Mouse (Mus musculus): Measurements from ENCODE around the gene Ccdc181. TPM values are rescaled to one million over a fixed set of nuclear protein-coding genes. Genes with fewer than 3 reads are reported as not detected.
A peak's percentile ranks its signal among the peaks of the same experiment; 100 is the strongest.

The Ccdc181 gene
- polyA plus RNA-seq, 1 experiment from 2014 or later, result 11.3 TPM

GRCm38 (mm10) chr1:164301949-164302348, 26.6 kb downstream of the Ccdc181 start:
- Histone ChIP-seq H3K4me3 (ENCODE audit: low read length) (no peak overlapping the region), H3K27ac (ENCODE audit: low read depth, low read length) (no peak overlapping the region), H3K36me3 (ENCODE audit: control insufficient read depth, insufficient read depth, low read length) (peaks cover 44% of the 10 kb centered on the region), H3K27me3 (ENCODE audit: control insufficient read depth, insufficient read depth, low read length) (no peaks in the 10 kb centered on the region), H3K9ac (ENCODE audit: low read depth, low read length) (no peak overlapping the region), H3K9me3 (ENCODE audit: control insufficient read depth, low read length) (no peaks in the 10 kb centered on the region), H3K4me1 (ENCODE audit: control insufficient read depth, insufficient read depth, low read length) (peaks cover 5% of the 10 kb centered on the region; the same call in 1 of the 2 replicates), H3K4me2 (replicated peaks; ENCODE audit: low read depth, low read length) (no peak overlapping the region)
- WGBS, result 88% methylated on average over 4 of the region's 4 CpGs
- ATAC-seq (ENCODE audit: low FRiP score, low TSS enrichment), result no peak

DNA sequence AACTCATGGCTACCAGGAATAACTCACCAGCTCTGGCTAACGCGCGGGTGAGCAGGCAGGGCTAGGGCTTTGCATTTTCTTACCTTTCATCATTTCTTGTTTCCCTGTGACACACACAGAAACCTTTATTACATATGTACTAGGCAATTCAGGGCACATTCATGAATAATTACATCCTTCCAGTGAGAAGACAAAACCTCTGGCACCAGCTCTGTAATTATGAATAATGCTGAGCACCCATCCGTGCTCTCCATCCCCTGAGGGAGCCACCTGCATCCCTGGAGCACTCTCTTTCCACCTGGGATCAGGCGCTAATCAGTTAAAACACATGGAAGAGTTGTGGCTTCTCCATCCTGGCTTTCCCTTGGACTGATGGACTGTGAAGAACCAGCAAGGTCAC, 28.4 kb downstream of the Ccdc181 start, which contains the start of gene Nme7:
TSS of gene Nme7 (plus strand) at position 301 of the 400 bp plus-strand sequence.
- no peaks in the 10 kb centered on the region for H3K27me3 ChIP-seq (ENCODE audit: control insufficient read depth, insufficient read depth, low read length)
- ATAC-seq (ENCODE audit: low FRiP score, low TSS enrichment), result no peak
- peaks cover 32% of the 10 kb centered on the region for H3K36me3 ChIP-seq (ENCODE audit: control insufficient read depth, insufficient read depth, low read length)
- H3K4me1 ChIP-seq (ENCODE audit: control insufficient read depth, insufficient read depth, low read length), result peaks cover 5% of the 10 kb centered on the region; the same call in 1 of the 2 replicates
- H3K9ac ChIP-seq (ENCODE audit: low read depth, low read length), result 0 out of 2 replicates have a peak within 1 kb of the TSS, but pooled peaks have one; percentile 7
- no peaks in the 10 kb centered on the region for H3K9me3 ChIP-seq (ENCODE audit: control insufficient read depth, low read length)
- H3K27ac ChIP-seq (ENCODE audit: low read depth, low read length), result no peak within 1 kb of the TSS
- 88% methylated on average over 5 of the region's 5 CpGs for WGBS
- H3K4me3 ChIP-seq (ENCODE audit: low read length), result no peak within 1 kb of the TSS
- H3K4me2 ChIP-seq (replicated peaks; ENCODE audit: low read depth, low read length), result no peak within 1 kb of the TSS

DNA sequence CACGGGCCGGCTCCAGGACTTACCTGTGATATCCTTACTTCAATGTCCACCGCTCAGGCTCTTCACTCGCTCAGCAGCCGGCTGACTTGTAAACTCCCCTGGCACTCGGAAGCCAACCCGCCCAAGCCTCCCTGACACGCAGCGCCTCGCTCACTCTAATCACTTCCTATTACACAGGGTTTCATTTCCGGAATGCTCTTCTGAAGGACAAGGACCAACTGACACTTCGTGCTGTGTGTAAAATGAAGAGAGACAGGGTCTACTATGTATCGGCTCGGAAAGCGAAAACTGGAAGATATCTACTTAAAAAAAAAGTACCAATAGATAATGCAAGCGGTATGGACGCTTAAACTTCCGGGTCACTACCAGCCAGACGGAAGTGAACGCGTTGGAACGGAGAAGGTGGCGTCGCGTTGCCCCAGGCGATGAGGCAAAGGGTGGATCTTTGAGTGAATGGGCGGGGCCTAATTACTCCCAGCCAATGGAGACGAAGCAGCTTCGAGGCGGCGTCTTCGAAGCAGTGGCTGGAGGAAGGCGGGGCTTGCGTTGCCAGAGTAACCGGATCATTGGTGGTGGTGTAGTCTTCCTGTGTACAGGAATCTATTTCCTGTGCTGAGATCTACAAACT, 31.9 kb downstream of the Ccdc181 start, which contains the start of gene Blzf1:
TSS of gene Blzf1 (minus strand) at position 366 of the 628 bp plus-strand sequence.
- no peaks in the 10 kb centered on the region for H3K27me3 ChIP-seq (ENCODE audit: control insufficient read depth, insufficient read depth, low read length)
- H3K4me3 ChIP-seq (ENCODE audit: low read length), result peak within 1 kb of the TSS; percentile 77
- 0% methylated on average over 35 of the region's 35 CpGs for WGBS
- peak within 1 kb of the TSS; percentile 77 for H3K4me2 ChIP-seq (replicated peaks; ENCODE audit: low read depth, low read length)
- H3K4me1 ChIP-seq (ENCODE audit: control insufficient read depth, insufficient read depth, low read length), result peaks cover 5% of the 10 kb centered on the region; the same call in 1 of the 2 replicates
- peak; percentile 99 for ATAC-seq (ENCODE audit: low FRiP score, low TSS enrichment)
- H3K36me3 ChIP-seq (ENCODE audit: control insufficient read depth, insufficient read depth, low read length), result peaks cover 2% of the 10 kb centered on the region
- no peaks in the 10 kb centered on the region for H3K9me3 ChIP-seq (ENCODE audit: control insufficient read depth, low read length)
- peak within 1 kb of the TSS; percentile 76 for H3K9ac ChIP-seq (ENCODE audit: low read depth, low read length)
- H3K27ac ChIP-seq (ENCODE audit: low read depth, low read length), result peak within 1 kb of the TSS; percentile 44; the same call in 1 of the 2 replicates

- no peak for ATAC-seq (ENCODE audit: low FRiP score, low TSS enrichment)
- H3K27ac ChIP-seq (ENCODE audit: low read depth, low read length), result no peak overlapping the region
- no peaks in the 10 kb centered on the region for H3K27me3 ChIP-seq (ENCODE audit: control insufficient read depth, insufficient read depth, low read length)
Measured at GRCm38 (mm10) chr1:164307922-164308321, 32.5 kb downstream of the Ccdc181 start.

GRCm38 (mm10) chr1:164314085-164314484, 38.7 kb downstream of the Ccdc181 start:
- no peaks in the 10 kb centered on the region for H3K27me3 ChIP-seq (ENCODE audit: control insufficient read depth, insufficient read depth, low read length)
- no peak overlapping the region for H3K27ac ChIP-seq (ENCODE audit: low read depth, low read length)
- H3K4me1 ChIP-seq (ENCODE audit: control insufficient read depth, insufficient read depth, low read length), result no peaks in the 10 kb centered on the region
- no peaks in the 10 kb centered on the region for H3K9me3 ChIP-seq (ENCODE audit: control insufficient read depth, low read length)
- H3K36me3 ChIP-seq (ENCODE audit: control insufficient read depth, insufficient read depth, low read length), result peaks cover 14% of the 10 kb centered on the region; the same call in 1 of the 2 replicates
- H3K4me2 ChIP-seq (replicated peaks; ENCODE audit: low read depth, low read length), result no peak overlapping the region
- H3K9ac ChIP-seq (ENCODE audit: low read depth, low read length), result no peak overlapping the region
- 92% methylated on average over 5 of the region's 5 CpGs for WGBS
- H3K4me3 ChIP-seq (ENCODE audit: low read length), result no peak overlapping the region
- ATAC-seq (ENCODE audit: low FRiP score, low TSS enrichment), result no peak

More at GRCm38 (mm10) chr1:164307922-164308321, 32.5 kb downstream of the Ccdc181 start:
- Histone ChIP-seq H3K9ac (ENCODE audit: low read depth, low read length) (peak overlapping the region; percentile 62), H3K36me3 (ENCODE audit: control insufficient read depth, insufficient read depth, low read length) (peaks cover 6% of the 10 kb centered on the region; the same call in 1 of the 2 replicates), H3K9me3 (ENCODE audit: control insufficient read depth, low read length) (no peaks in the 10 kb centered on the region), H3K4me3 (ENCODE audit: low read length) (peak overlapping the region; percentile 77), H3K4me2 (replicated peaks; ENCODE audit: low read depth, low read length) (peak overlapping the region; percentile 74), H3K4me1 (ENCODE audit: control insufficient read depth, insufficient read depth, low read length) (peaks cover 5% of the 10 kb centered on the region; the same call in 1 of the 2 replicates)
- WGBS, result 11% methylated on average over 10 of the region's 10 CpGs

DNA sequence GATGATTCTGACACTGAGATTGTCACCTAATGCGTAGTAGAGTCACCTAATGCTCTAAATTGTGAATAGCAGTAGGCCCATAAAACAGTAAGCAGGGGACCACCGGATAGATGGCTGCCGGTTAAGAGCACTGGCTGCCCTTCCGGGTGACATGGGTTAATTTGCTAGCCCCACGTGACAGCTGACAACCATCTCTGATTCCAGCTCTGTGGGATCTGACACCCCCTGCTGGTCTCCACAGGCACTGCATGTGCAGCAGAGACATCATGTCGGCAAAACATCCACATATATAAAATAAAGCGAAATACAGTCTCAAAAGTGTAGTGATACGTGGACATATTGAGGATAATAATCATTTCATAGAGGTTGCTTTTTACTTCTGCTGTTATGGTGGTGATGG, 39.9 kb downstream of the Ccdc181 start:
- no peak for ATAC-seq (ENCODE audit: low FRiP score, low TSS enrichment)
- Histone ChIP-seq H3K4me1 (ENCODE audit: control insufficient read depth, insufficient read depth, low read length) (no peaks in the 10 kb centered on the region), H3K27ac (ENCODE audit: low read depth, low read length) (no peak overlapping the region), H3K4me3 (ENCODE audit: low read length) (no peak overlapping the region), H3K4me2 (replicated peaks; ENCODE audit: low read depth, low read length) (no peak overlapping the region), H3K9ac (ENCODE audit: low read depth, low read length) (no peak overlapping the region), H3K9me3 (ENCODE audit: control insufficient read depth, low read length) (no peaks in the 10 kb centered on the region), H3K27me3 (ENCODE audit: control insufficient read depth, insufficient read depth, low read length) (no peaks in the 10 kb centered on the region), H3K36me3 (ENCODE audit: control insufficient read depth, insufficient read depth, low read length) (peaks cover 14% of the 10 kb centered on the region; the same call in 1 of the 2 replicates)
- WGBS, result 80% methylated on average over 8 of the region's 8 CpGs

GRCm38 (mm10) chr1:164316697-164317096, 41.3 kb downstream of the Ccdc181 start:
- Histone ChIP-seq H3K27ac (ENCODE audit: low read depth, low read length) (no peak overlapping the region), H3K9me3 (ENCODE audit: control insufficient read depth, low read length) (no peaks in the 10 kb centered on the region), H3K9ac (ENCODE audit: low read depth, low read length) (no peak overlapping the region), H3K4me3 (ENCODE audit: low read length) (no peak overlapping the region), H3K36me3 (ENCODE audit: control insufficient read depth, insufficient read depth, low read length) (peaks cover 14% of the 10 kb centered on the region; the same call in 1 of the 2 replicates), H3K4me1 (ENCODE audit: control insufficient read depth, insufficient read depth, low read length) (no peaks in the 10 kb centered on the region), H3K4me2 (replicated peaks; ENCODE audit: low read depth, low read length) (no peak overlapping the region), H3K27me3 (ENCODE audit: control insufficient read depth, insufficient read depth, low read length) (no peaks in the 10 kb centered on the region)
- ATAC-seq (ENCODE audit: low FRiP score, low TSS enrichment), result no peak
- 36% methylated on average over 3 of the region's 3 CpGs for WGBS

DNA sequence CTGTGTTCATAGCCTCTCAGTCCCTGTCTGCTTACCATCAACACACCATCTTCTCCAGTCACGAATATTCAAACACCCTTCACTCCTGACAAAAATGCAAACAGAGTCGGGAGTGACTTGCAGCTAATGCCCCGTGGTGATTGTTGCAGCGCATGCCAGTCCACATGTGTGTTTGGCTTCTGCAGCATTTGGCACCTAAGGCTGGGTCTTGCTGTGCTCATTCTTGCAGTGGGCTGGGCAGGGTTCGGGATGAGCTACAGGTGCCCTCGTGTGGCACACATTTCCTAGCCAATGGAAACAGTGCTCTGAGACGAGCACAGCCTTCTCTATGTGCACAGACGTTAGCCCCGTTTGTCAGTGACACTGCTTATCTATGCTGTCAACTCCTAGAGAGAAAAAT, 41.9 kb downstream of the Ccdc181 start:
- ATAC-seq (ENCODE audit: low FRiP score, low TSS enrichment), result no peak
- 90% methylated on average over 9 of the region's 9 CpGs for WGBS

GRCm38 (mm10) chr1:164318474-164318873, 43.1 kb downstream of the Ccdc181 start:
- no peak overlapping the region for H3K27ac ChIP-seq (ENCODE audit: low read depth, low read length)
- H3K36me3 ChIP-seq (ENCODE audit: control insufficient read depth, insufficient read depth, low read length), result peaks cover 7% of the 10 kb centered on the region; the same call in 1 of the 2 replicates
- no peak overlapping the region for H3K9ac ChIP-seq (ENCODE audit: low read depth, low read length)
- H3K4me1 ChIP-seq (ENCODE audit: control insufficient read depth, insufficient read depth, low read length), result 0 out of 2 replicates have a peak, but pooled peaks cover 4% of the 10 kb centered on the region
- 96% methylated on average over 5 of the region's 5 CpGs for WGBS
- H3K9me3 ChIP-seq (ENCODE audit: control insufficient read depth, low read length), result no peaks in the 10 kb centered on the region
- ATAC-seq (ENCODE audit: low FRiP score, low TSS enrichment), result no peak
- no peak overlapping the region for H3K4me3 ChIP-seq (ENCODE audit: low read length)
- no peak overlapping the region for H3K4me2 ChIP-seq (replicated peaks; ENCODE audit: low read depth, low read length)
- H3K27me3 ChIP-seq (ENCODE audit: control insufficient read depth, insufficient read depth, low read length), result no peaks in the 10 kb centered on the region

More for the DNA sequence above, 41.9 kb downstream of the Ccdc181 start:
- Histone ChIP-seq H3K4me3 (ENCODE audit: low read length) (no peak overlapping the region), H3K4me1 (ENCODE audit: control insufficient read depth, insufficient read depth, low read length) (0 out of 2 replicates have a peak, but pooled peaks cover 4% of the 10 kb centered on the region), H3K9me3 (ENCODE audit: control insufficient read depth, low read length) (no peaks in the 10 kb centered on the region), H3K27ac (ENCODE audit: low read depth, low read length) (no peak overlapping the region), H3K4me2 (replicated peaks; ENCODE audit: low read depth, low read length) (no peak overlapping the region), H3K36me3 (ENCODE audit: control insufficient read depth, insufficient read depth, low read length) (peaks cover 14% of the 10 kb centered on the region; the same call in 1 of the 2 replicates), H3K9ac (ENCODE audit: low read depth, low read length) (no peak overlapping the region), H3K27me3 (ENCODE audit: control insufficient read depth, insufficient read depth, low read length) (no peaks in the 10 kb centered on the region)
